Mouse (Mus musculus): ENCODE results near the gene H2-Q6.
"Not testable (repeated sequence)": the region's sequence is repeated elsewhere in the genome, so short reads cannot be mapped to it uniquely, and the experiment has no call there.

DNA sequence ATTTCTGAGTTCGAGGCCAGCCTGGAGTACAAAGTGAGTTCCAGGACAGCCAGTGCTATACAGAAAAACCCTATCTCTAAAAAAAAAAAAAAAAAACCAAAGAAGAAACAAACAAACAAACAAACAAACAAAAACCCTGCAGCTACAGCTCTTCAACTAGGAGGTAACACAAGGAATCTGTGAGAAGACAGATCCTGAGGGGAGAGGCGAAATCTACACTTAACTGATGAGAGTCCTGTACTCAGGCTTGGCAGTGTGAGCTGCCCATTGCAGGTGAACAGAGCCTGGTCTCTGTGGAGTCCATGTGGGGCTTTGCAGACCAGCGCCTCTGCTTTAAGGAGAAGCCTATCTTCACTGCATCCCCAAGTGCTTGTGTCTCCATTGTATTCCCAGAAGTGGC is 13.7 kb downstream of the H2-Q6 start:
- TF ChIP-seq CTCF (IDR thresholded peaks at IDR 0.05; ENCODE audit: extremely low read depth, insufficient read length, insufficient replicate concordance, low read depth, low read length); POLR2A (IDR thresholded peaks at IDR 0.05; ENCODE audit: low read depth, low read length): not testable (repeated sequence)
